Mouse (Mus musculus): ENCODE results near the gene Rft1. TPM values are rescaled to one million over a fixed set of nuclear protein-coding genes. Genes with fewer than 3 reads are reported as not detected.

The Rft1 gene
- polyA plus RNA-seq, 2 experiments from 2014 or later: 12.8 to 20.0 TPM

GRCm38 (mm10) chr14:30630811-30631576 lies 23.2 kb upstream of the Rft1 start:
- ATAC-seq: no peak

GRCm38 (mm10) chr14:30631834-30632233 lies 22.3 kb upstream of the Rft1 start:
- no peak for ATAC-seq

- no peak for ATAC-seq
These were observed 20.5 kb upstream of the Rft1 start for GRCm38 (mm10) chr14:30633708-30634107.

GRCm38 (mm10) chr14:30634418-30634817 lies 19.7 kb upstream of the Rft1 start:
- ATAC-seq: no peak

- no peak for ATAC-seq
These were observed 18.8 kb upstream of the Rft1 start for GRCm38 (mm10) chr14:30635219-30635910.

- no peak for ATAC-seq
These were observed 17.7 kb upstream of the Rft1 start for GRCm38 (mm10) chr14:30636499-30636898.

- no peak for ATAC-seq
These were observed 17.1 kb upstream of the Rft1 start for GRCm38 (mm10) chr14:30637087-30637486.

- no peak for ATAC-seq
These were observed 16.2 kb upstream of the Rft1 start for GRCm38 (mm10) chr14:30638009-30638408.

- ATAC-seq: no peak
These were observed 15.5 kb upstream of the Rft1 start for GRCm38 (mm10) chr14:30638686-30639085.

- no peak for ATAC-seq
These were observed 12.4 kb upstream of the Rft1 start for GRCm38 (mm10) chr14:30641748-30642147.

GRCm38 (mm10) chr14:30644026-30644425 lies 10.1 kb upstream of the Rft1 start:
- no peak for ATAC-seq

GRCm38 (mm10) chr14:30645066-30645465 lies 9.1 kb upstream of the Rft1 start:
- ATAC-seq: no peak

- ATAC-seq: no peak
These were observed 7.7 kb upstream of the Rft1 start for GRCm38 (mm10) chr14:30646486-30646885.

GRCm38 (mm10) chr14:30648478-30648877 lies 5.7 kb upstream of the Rft1 start:
- no peak for ATAC-seq

- ATAC-seq: no peak
These were observed 4.4 kb upstream of the Rft1 start for GRCm38 (mm10) chr14:30649745-30650144.

- no peak for ATAC-seq
These were observed 3.2 kb upstream of the Rft1 start for GRCm38 (mm10) chr14:30650969-30651368.

- ATAC-seq: no peak
These were observed 600 bp downstream of the Rft1 start for GRCm38 (mm10) chr14:30654691-30655228.

- ATAC-seq: no peak
These were observed 1.4 kb downstream of the Rft1 start for GRCm38 (mm10) chr14:30655531-30655930.

GRCm38 (mm10) chr14:30666061-30666460 lies 11.9 kb downstream of the Rft1 start:
- no peak for ATAC-seq

- ATAC-seq: no peak
These were observed 12.4 kb downstream of the Rft1 start for GRCm38 (mm10) chr14:30666604-30667003.

GRCm38 (mm10) chr14:30670161-30670560 lies 16.0 kb downstream of the Rft1 start:
- no peak for ATAC-seq

- ATAC-seq: no peak
These were observed 17.2 kb downstream of the Rft1 start for GRCm38 (mm10) chr14:30671095-30671985.

- ATAC-seq: peak; percentile 83
These were observed 17.8 kb downstream of the Rft1 start for GRCm38 (mm10) chr14:30671986-30672312.

All from CD4-positive, CD25-positive, alpha-beta regulatory T cell, adult 4 months (primary cell).